Mouse (Mus musculus) spleen, postnatal 36 days (tissue): ENCODE measurements around the gene Adamts20.

ENCODE experiments used
- DNase-seq, 2 experiments: peaks; one replicate each; pipeline ENCODE4 v3.0.0; 2022; ENCODE audit warnings: low spot score in 2 of 2, mixed read lengths in 1 of 2

Gene Adamts20

DNA sequence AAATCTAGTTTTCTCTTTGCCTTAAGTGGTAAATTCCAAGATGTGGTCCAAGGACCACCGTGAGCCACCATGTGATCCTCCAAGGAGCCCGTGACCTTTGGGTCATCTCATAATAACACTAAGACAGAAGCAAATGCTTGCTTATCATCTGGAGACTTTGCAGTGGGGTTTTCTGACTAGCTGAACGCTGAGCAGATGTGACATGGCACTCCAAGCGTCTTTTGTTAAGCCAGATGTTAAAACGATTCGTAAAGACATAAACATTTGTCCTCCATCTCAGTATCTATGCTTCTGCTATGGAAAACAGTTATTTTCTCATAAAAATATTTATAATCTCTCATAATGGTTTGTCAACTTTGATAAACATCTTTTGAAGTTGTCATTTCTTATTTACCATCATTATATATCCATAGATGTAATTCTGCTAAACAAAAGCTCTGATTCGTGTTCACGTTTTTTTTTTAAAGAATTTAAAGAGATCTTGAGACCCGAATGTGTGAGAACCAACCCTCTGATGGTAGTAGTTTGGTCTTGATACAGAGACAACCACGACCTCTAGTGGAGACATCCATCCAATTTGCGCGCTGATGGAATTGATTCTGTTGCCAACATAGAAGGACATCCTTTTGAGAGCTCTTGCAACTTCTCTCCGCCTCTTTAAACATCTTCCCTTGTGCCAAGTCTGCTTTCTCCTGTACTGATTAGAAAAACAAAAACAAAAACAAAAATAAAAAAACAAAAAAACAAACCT lies 212.1 kb downstream of the Adamts20 start:
- no peak for DNase-seq

DNA sequence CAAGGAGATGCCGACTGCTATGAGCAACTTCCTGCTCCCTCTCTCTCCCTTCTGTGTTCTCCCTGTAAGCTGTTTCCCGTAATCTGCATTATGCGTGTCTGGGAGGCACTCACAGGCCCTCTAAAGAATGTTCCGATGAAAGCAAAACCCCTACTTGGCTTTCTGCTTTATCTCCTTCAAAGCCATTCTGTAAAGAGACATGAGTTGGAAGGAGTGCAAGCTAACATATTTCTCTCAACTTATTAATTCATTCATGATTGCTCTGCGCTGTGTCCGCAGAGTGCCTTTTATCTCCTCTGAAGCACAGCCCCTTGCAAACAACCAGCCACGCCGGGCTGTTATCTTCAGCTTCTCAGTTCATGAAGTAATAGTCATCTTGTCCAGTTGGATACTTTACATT lies 215.5 kb downstream of the Adamts20 start:
- no peak for DNase-seq

DNA sequence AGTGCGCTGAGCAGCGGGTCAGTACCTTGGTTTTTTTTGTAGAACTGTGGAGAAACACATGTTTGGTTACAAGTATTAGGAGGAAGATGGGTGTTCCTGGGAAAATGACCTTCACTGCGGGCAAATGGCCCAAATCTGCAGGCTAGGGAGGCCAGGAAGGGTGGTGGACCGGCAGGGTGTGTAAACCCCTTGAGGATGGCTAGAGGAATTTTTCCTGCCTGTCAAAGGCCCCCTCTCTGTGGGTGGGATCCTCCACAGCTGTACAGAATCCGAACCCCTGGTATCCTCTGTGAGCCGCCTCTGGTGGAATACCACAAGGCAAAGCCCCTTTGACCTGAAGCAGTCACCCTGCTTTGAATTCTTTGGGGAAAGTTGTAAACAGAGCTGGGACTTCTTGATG lies 216.8 kb downstream of the Adamts20 start:
- DNase-seq: no peak

DNA sequence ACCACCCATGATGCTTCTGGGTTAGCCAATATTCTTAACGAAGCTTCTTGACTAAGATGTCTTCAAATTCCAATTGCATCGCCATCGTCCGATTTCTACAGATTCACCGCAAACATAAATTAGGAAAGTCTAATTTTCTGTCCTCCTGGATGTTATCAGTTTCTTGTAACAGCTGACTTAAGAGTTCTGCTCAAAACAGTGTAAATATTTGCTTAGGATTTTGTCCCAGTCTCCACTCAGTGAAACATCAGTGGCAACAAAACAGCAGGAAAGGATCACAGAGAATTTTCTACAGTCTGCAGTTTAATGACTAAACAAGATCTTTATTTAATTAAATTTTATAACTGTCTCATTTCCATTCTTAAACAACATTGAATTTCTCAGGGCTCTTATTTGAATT lies 218.5 kb downstream of the Adamts20 start:
- no peak for DNase-seq

DNA sequence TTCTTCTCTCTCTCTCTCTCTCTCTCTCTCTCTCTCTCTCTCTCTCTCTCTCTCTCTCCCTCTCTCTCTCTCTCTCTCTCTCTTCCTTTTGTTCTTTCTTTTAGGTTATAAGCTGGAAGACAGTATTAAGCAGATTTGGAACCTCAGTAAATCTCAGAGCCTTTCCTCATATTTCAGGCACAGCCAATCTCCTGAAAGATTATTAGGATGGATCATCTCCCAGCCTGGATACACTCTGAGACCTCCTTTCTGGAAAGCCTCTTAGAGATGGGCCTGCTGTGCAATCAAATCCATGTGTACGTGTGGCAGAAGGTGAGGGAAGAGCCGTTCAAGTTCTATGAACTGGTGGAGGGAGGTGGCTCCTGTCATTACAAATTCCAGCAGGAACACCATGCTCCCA lies 220.9 kb downstream of the Adamts20 start:
- DNase-seq: no peak

DNA sequence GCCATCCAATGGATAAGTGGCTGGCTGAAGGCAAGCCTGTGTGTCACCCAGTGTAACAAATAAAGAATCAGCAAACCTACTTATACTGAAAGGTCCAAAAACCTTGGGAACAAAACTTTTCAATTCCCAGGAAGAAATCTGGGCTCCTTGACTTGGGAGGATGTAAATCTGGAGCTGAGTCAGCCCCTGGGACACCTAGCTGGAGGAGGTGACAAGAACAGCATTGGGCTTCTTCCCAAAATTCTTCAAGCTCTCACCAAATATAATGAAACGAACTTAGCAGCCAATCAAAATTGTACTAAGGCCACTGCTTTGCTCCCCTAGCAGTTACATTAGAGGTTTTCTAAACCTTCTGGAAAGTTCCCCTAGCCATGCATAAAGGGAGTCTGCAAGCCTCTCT lies 223.1 kb downstream of the Adamts20 start:
- DNase-seq: no peak

DNA sequence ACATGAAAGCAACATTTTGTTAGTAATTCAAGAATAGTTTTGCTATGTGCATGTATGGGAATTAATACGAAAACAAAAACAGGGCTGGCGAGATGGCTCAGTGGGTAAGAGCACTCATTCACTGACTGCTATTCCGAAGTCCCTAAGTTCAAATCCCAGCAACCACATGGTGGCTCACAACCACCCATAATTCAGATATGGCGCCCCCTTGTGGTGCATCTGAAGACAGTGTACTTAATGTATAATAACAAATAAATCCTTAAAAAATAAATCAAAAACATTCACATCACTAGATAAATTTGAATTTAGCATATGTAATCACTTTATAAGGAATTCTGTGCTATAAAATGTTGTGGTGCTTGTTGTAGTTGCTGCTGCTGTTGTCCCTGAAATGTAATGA lies 225.6 kb downstream of the Adamts20 start:
- no peak for DNase-seq

DNA sequence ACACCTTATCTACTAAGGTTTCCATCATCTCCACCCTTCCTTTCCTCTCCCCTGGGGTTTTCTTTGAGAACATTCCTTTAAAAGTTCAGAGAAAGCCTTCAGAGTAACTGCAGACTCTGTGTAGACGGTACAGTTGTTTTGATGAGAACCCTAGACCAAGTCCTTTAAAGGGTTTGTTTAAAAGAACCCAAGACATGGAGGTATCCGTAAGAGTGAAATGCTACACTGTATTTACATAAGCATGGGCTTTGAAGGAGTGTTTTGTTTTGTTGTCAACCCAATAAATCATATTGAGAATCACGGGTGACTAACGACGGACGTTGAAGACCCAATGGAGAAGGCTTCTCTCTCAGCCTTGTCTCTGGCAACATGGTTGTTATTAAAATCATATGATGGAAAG lies 226.1 kb downstream of the Adamts20 start:
- no peak for DNase-seq

DNA sequence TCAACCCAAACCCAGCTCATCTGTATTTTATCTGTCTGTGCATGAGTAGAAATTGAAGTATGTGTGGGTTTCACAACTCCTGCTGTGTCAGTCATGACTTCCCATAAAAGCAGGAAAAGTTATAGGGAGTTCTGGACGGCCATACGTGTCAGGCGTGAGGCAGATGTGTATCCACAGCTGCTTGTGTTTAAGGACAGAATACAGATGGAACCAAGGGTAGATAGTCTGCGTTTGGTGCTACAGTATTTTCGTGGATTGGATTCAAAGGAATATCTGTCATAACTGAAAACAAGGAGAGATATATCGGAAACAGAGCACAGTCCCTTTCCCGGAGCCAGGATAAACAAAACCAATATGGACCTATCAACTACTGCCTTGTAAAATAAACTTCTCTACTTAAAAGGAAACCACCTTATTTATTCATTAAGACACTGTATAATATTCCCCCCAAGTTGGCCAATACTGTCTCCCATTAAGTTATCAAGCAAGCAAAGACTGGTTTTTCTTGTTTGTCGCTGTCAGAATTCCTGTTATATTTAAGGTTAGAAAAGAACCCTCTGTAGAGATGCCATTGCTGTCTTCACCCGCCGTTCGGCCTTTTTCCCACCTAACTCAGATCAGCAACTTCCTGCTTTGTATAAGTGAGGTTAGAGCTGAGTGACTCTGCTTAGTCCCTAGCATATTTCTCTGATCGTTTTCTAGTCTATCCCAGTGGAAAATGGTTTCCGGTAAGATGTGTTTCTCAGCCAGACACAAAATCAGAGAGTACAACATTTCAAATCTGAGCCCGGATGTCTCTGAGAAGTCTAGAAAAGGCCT lies 227.0 kb downstream of the Adamts20 start:
- DNase-seq: no peak

DNA sequence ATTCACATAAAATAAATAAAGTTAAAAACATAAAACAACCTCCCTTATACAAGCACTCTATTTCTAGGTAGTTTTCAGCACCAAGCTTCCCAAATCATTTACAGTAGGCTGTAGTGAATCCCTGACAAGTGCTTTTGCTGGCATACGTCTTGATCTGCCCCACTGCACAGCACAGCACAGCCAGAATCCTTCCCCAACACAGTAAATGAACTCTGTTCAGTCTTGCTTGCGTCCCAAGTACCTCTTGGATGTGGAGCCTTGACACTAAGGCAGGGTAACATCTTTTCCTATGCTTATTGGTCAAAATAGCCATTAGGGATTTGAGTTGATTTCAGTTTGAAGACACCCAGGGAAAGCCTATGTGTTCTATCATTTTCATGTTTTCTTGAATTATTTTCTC lies 228.5 kb downstream of the Adamts20 start:
- no peak for DNase-seq

DNA sequence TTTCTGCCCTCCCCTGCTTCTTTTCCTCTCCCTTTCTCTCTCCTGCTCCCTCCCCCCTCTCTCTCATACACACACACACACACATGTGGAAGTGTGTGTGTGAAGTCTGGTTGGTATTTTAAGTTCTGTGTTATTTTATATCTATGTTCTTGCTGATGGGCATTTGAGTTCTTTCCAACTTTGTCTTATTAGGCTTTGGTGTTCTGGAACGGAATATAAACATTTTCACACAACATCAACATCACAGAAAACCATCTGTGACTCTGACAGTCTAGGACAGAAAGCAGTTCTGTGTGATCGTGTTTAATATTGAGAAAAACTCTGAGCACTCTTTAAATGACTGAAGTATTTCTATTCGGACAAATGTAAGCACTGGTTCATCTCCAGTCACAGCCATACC lies 229.1 kb downstream of the Adamts20 start:
- no peak for DNase-seq

DNA sequence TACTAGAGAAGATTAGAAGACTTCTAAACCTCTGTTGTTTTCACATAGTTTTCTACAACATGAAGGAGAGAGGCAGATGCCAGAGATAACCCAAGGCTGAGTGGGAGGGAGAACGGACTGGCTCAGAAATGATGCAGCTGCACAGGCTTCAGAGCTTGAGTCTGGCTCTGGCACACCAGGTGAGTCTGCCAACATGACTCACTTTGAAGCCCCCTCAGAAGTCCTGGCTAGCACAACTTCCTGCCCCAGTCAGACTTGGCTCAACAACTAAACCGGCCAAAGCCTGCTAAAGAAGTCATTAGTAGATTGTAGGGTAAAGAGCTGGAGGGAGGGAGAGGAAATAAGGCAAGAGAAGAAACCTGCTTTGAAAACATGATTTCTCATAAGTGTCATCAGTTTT lies 230.0 kb downstream of the Adamts20 start:
- no peak for DNase-seq

DNA sequence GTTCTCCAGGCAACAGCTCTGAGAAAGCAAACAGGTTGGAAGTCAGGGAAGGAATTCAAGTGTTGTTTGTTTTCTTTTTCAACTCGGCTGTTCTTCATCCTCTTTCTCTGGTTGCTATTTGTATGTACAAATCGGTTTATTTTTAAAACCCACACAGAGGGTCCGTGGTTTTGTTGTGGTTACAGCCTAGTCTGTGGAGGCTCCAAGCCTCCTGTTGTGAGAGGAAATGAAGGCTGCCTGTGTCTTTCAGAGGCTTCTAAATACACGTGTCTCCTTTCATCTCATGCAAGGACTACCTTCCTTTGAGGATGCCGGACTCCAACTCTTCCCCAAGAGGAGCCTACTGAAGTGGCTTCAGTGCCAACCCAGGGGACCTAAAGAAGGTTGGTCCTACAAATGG lies 234.0 kb downstream of the Adamts20 start:
- no peak for DNase-seq

DNA sequence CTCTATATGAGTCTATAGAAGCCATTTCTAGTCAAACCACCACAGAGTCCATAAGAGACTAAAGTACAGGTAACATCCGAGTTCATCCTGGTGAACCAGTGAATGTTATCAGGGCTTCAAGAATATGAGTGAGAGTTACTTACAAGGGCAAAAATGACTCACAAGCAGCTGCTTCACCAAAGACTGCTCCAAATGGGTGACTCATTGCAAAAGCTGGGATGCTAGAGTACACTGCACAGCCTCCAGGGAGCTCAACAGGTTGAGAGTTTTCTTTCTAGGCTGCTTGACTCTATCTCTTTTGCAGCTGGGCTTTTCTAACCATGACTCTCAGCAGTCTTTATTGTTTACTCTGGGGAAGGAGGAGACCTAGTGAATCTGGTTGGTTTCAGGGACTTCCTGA lies 237.8 kb downstream of the Adamts20 start:
- no peak for DNase-seq

DNA sequence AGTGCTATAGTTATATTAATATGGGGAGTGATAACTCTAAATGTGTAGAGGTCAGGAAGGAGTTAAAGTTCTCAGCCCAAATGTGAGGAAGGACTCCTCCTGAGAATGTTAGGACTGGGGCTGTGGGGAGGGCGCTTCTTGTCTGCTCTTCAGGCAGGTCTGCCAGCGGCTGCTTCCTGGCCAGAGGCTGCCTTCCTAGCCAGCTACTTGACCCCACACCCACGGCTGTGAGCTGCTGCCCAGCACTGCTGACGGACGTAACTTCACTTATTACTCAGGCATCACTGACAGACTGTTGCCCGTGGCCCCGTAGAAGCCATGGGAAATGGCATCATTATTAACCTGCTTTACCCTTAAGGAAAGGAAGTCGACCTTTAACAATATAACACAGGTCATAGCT lies 242.1 kb downstream of the Adamts20 start:
- DNase-seq: no peak

DNA sequence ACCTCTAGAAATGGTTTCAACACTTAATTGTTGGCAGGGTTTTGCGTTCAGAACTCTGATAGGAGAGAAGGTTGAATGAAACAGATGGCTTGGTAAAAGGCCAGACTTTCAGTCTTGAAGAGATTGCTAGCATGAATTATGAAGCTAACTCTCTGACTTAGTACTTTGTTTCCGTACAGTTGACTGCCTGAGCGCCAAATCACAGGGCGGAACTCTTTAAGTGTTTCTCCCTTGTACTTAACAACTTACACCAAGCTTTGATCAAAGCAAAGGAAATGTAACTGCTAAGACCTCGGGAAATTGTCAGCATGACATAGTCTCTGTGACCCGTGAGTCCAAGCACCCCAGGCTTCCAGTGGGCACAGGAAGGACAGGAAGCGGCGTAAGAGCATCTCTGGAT lies 244.5 kb downstream of the Adamts20 start:
- DNase-seq: no peak
